Mouse (Mus musculus) B cell, adult 2 months (primary cell): ENCODE measurements around the gene Acnat1.
"Not testable (repeated sequence)": the region's sequence is repeated elsewhere in the genome, so short reads cannot be mapped to it uniquely, and the experiment has no call there.

Experiments used
- DNase-seq, 2 experiments: peaks; one replicate each; pipeline ENCODE4 v3.0.0; 2022

The Acnat1 gene

GRCm38 (mm10) chr4:49451848-49452551 lies 21.7 kb downstream of the Acnat1 start:
- no peak for DNase-seq

- not testable (repeated sequence) for DNase-seq
These were observed 22.4 kb downstream of the Acnat1 start for GRCm38 (mm10) chr4:49451133-49451847.

GRCm38 (mm10) chr4:49436968-49437367 lies 36.7 kb downstream of the Acnat1 start:
- not testable (repeated sequence) for DNase-seq

GRCm38 (mm10) chr4:49410151-49410550 lies 63.6 kb downstream of the Acnat1 start:
- DNase-seq, result not testable (repeated sequence)

- not testable (repeated sequence) for DNase-seq
These were observed 65.8 kb downstream of the Acnat1 start, which contains the start of gene Acnat2 for GRCm38 (mm10) chr4:49407957-49408356. Gene Acnat2, minus strand, starts transcription at chr4:49408151.
